Mouse (Mus musculus) neural tube, embryonic 15.5 days (tissue): ENCODE measurements around the gene Mkks. TPM values are rescaled to one million over a fixed set of nuclear protein-coding genes. Genes with fewer than 3 reads are reported as not detected.

ENCODE experiments used
- ATAC-seq: fragments of 200-750 bp; cut with Nextera tagmentation; 2 replicates; pipeline ENCODE4 v1.8.0; 2017; ENCODE audit warnings: mild to moderate bottlenecking, moderate TSS enrichment, moderate library complexity; ENCODE audit not compliant: low FRiP score
- H3K27ac ChIP-seq: fragments of 300-500 bp; sonication (generic); replicated peaks from 2 replicates; pipeline ENCODE4 v1.5.1; 2015; ENCODE audit warnings: mild to moderate bottlenecking, inconsistent platforms
- H3K27me3 ChIP-seq: fragments of 300-500 bp; sonication (generic); replicated peaks from 2 replicates; pipeline ENCODE4 v1.6.1; 2015; ENCODE audit warnings: inconsistent platforms
- H3K36me3 ChIP-seq: fragments of 300-500 bp; sonication (generic); 2 replicates; pipeline ENCODE4 v1.6.1; 2015; ENCODE audit warnings: inconsistent platforms
- H3K4me1 ChIP-seq: fragments of 300-500 bp; sonication (generic); 2 replicates; pipeline ENCODE4 v1.6.1; 2015; ENCODE audit warnings: inconsistent platforms
- H3K4me2 ChIP-seq: fragments of 300-500 bp; sonication (generic); 2 replicates; pipeline ENCODE4 v1.6.1; 2015; ENCODE audit warnings: inconsistent platforms, mild to moderate bottlenecking, moderate library complexity
- H3K4me3 ChIP-seq: fragments of 300-500 bp; sonication (generic); replicated peaks from 2 replicates; pipeline ENCODE4 v1.5.1; 2015; ENCODE audit warnings: mild to moderate bottlenecking, inconsistent platforms
- H3K9ac ChIP-seq: fragments of 300-500 bp; sonication (generic); replicated peaks from 2 replicates; pipeline ENCODE4 v1.6.1; 2015; ENCODE audit warnings: mild to moderate bottlenecking, inconsistent platforms
- H3K9me3 ChIP-seq: fragments of 300-500 bp; sonication (generic); replicated peaks from 2 replicates; pipeline ENCODE4 v1.6.1; 2016; ENCODE audit warnings: inconsistent platforms
- WGBS: fragments of 180-500 bp; shearing (Covaris S2); methylation state at CpG from one replicate; pipeline ENCODE4 v1.1.7; 2015; ENCODE audit warnings: mixed read lengths; 5-methylcytosine and 5-hydroxymethylcytosine counted together
- polyA plus RNA-seq: library from polyadenylated mRNA; unstranded; fragments of >200 nt; fragmentation: Nextera tagmentation; extraction: Ambion mirVana; gene quantifications from 2 replicates; pipeline ENCODE4 v1.2.1, GENCODE M21; 2015

The Mkks gene
- polyA plus RNA-seq, 1 experiment from 2014 or later, result 15.1 TPM

DNA sequence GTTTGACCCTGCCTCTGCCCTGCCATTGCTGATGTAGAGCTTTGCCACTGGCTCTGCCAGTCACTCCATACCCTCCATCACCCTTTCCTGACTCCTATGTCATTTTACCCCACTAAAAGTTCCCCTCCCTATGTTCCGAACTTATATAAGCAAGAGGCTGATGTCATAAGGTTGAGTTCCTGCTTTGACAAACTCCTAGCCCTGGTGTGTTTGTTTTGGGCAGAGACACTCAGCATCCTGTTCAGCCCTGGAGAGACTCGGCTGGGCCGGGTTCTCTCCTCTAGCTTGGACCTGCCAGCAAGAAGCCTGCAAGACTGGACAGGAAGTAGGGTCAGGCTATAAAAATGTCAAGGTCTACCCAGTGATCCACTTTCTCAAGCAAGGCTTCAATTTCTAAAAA is 58.3 kb downstream of the Mkks start:
- no peak overlapping the region for H3K27ac ChIP-seq
- no peak overlapping the region for H3K9ac ChIP-seq
- H3K27me3 ChIP-seq, result no peaks in the 10 kb centered on the region
- no peaks in the 10 kb centered on the region for H3K4me1 ChIP-seq
- H3K4me3 ChIP-seq, result no peak overlapping the region
- H3K36me3 ChIP-seq, result no peaks in the 10 kb centered on the region
- no peaks in the 10 kb centered on the region for H3K9me3 ChIP-seq
- 75% methylated on average over 3 of the region's 3 CpGs for WGBS
- no peak overlapping the region for H3K4me2 ChIP-seq
- no peak for ATAC-seq

GRCm38 (mm10) chr2:136827612-136828011 is 63.6 kb downstream of the Mkks start:
- Histone ChIP-seq H3K9ac (no peak overlapping the region), H3K4me3 (no peak overlapping the region), H3K4me1 (no peaks in the 10 kb centered on the region), H3K27me3 (no peaks in the 10 kb centered on the region), H3K27ac (no peak overlapping the region), H3K36me3 (no peaks in the 10 kb centered on the region), H3K9me3 (no peaks in the 10 kb centered on the region), H3K4me2 (no peak overlapping the region)
- 82% methylated on average over 4 of the region's 4 CpGs for WGBS
- ATAC-seq, result no peak

Other genes starting within 250 kb of the Mkks start
- 321 and 342 TPM in 2 replicates for gene Snap25, start 177.9 kb downstream of the Mkks start, polyA plus RNA-seq
- 37.2 and 42.8 TPM in 2 replicates for gene AL731706.2, start 5.7 kb downstream of the Mkks start, polyA plus RNA-seq
- 11.0 and 12.1 TPM in 2 replicates for gene Slx4ip, start 171 bp downstream of the Mkks start, polyA plus RNA-seq
- 23.4 and 24.0 TPM in 2 replicates for gene AL731706.1, start within 50 bp of the Mkks start, polyA plus RNA-seq
- 7.5 and 9.3 TPM in 2 replicates for gene Jag1, start 225.3 kb upstream of the Mkks start, polyA plus RNA-seq